Mouse (Mus musculus): Measurements from ENCODE around the gene Mrpl33. TPM values are rescaled to one million over a fixed set of nuclear protein-coding genes. Genes with fewer than 3 reads are reported as not detected.

Mrpl33 gene
- polyA plus RNA-seq, 1 experiment from 2014 or later, result 197 TPM

GRCm38 (mm10) chr5:31686040-31686439, 89.3 kb downstream of the Mrpl33 start:
- ATAC-seq (ENCODE audit: low FRiP score, low read depth), result no peak
- Histone ChIP-seq H3K27me3 (replicated peaks) (no peaks in the 10 kb centered on the region), H3K4me3 (no peak overlapping the region), H3K9ac (no peak overlapping the region), H3K4me1 (no peaks in the 10 kb centered on the region), H3K36me3 (no peaks in the 10 kb centered on the region), H3K27ac (no peak overlapping the region), H3K4me2 (replicated peaks) (no peak overlapping the region), H3K9me3 (no peaks in the 10 kb centered on the region)
- 78% methylated on average over 2 of the region's 2 CpGs for WGBS

- Histone ChIP-seq H3K36me3 (no peaks in the 10 kb centered on the region), H3K9ac (no peak overlapping the region), H3K9me3 (no peaks in the 10 kb centered on the region), H3K4me1 (no peaks in the 10 kb centered on the region), H3K27ac (no peak overlapping the region), H3K27me3 (replicated peaks) (no peaks in the 10 kb centered on the region), H3K4me3 (no peak overlapping the region), H3K4me2 (replicated peaks) (no peak overlapping the region)
- ATAC-seq (ENCODE audit: low FRiP score, low read depth), result no peak
- 95% methylated on average over 3 of the region's 3 CpGs for WGBS
Measured at GRCm38 (mm10) chr5:31687972-31688371, 91.2 kb downstream of the Mrpl33 start.

GRCm38 (mm10) chr5:31693191-31693590, 96.5 kb downstream of the Mrpl33 start:
- Histone ChIP-seq H3K4me3 (no peak overlapping the region), H3K4me2 (replicated peaks) (no peak overlapping the region), H3K9me3 (no peaks in the 10 kb centered on the region), H3K27ac (no peak overlapping the region), H3K4me1 (peaks cover 2% of the 10 kb centered on the region; the same call in 1 of the 2 replicates), H3K27me3 (replicated peaks) (no peaks in the 10 kb centered on the region), H3K9ac (no peak overlapping the region), H3K36me3 (no peaks in the 10 kb centered on the region)
- no peak for ATAC-seq (ENCODE audit: low FRiP score, low read depth)

GRCm38 (mm10) chr5:31696971-31697643, 100.4 kb downstream of the Mrpl33 start, which contains the start of gene Rbks:
Gene Rbks, minus strand, starts transcription at chr5:31697627.
- peak within 1 kb of the TSS; percentile 73 for H3K4me2 ChIP-seq (replicated peaks)
- H3K36me3 ChIP-seq, result no peaks in the 10 kb centered on the region
- ATAC-seq (ENCODE audit: low FRiP score, low read depth), result peak; percentile 3
- peak within 1 kb of the TSS; percentile 75 for H3K4me3 ChIP-seq
- 8% methylated on average over 18 of the region's 18 CpGs for WGBS
- peaks cover 2% of the 10 kb centered on the region; the same call in 1 of the 2 replicates for H3K4me1 ChIP-seq
- H3K9me3 ChIP-seq, result no peaks in the 10 kb centered on the region
- peak within 1 kb of the TSS; percentile 78 for H3K9ac ChIP-seq
- H3K27ac ChIP-seq, result peak within 1 kb of the TSS; percentile 71
- H3K27me3 ChIP-seq (replicated peaks), result no peaks in the 10 kb centered on the region

- peak within 1 kb of the TSS; percentile 75 for H3K4me3 ChIP-seq
- peak within 1 kb of the TSS; percentile 78 for H3K9ac ChIP-seq
- under 1% methylated on average over 71 of the region's 71 CpGs for whole genome bisulfite sequencing
- ATAC-seq (ENCODE audit: low FRiP score, low read depth), result peak; percentile 95
- H3K27me3 ChIP-seq (replicated peaks), result no peaks in the 10 kb centered on the region
- no peaks in the 10 kb centered on the region for H3K36me3 ChIP-seq
- peak within 1 kb of the TSS; percentile 73 for H3K4me2 ChIP-seq (replicated peaks)
- peaks cover 2% of the 10 kb centered on the region; the same call in 1 of the 2 replicates for H3K4me1 ChIP-seq
- H3K9me3 ChIP-seq, result no peaks in the 10 kb centered on the region
- H3K27ac ChIP-seq, result peak within 1 kb of the TSS; percentile 71
Measured at GRCm38 (mm10) chr5:31697644-31698296, 101.0 kb downstream of the Mrpl33 start, which contains the start of gene Babam2. Gene Babam2, plus strand, starts transcription at chr5:31697684.

GRCm38 (mm10) chr5:31698297-31698726, 101.6 kb downstream of the Mrpl33 start:
- peak overlapping the region; percentile 78 for H3K9ac ChIP-seq
- peaks cover 2% of the 10 kb centered on the region; the same call in 1 of the 2 replicates for H3K4me1 ChIP-seq
- H3K4me3 ChIP-seq, result peak overlapping the region; percentile 75
- no peaks in the 10 kb centered on the region for H3K36me3 ChIP-seq
- no peaks in the 10 kb centered on the region for H3K27me3 ChIP-seq (replicated peaks)
- ATAC-seq (ENCODE audit: low FRiP score, low read depth), result peak; percentile 82
- H3K9me3 ChIP-seq, result no peaks in the 10 kb centered on the region
- H3K4me2 ChIP-seq (replicated peaks), result peak overlapping the region; percentile 73
- WGBS, result 8% methylated on average over 16 of the region's 16 CpGs
- H3K27ac ChIP-seq, result peak overlapping the region; percentile 71; the same call in 1 of the 2 replicates

- Histone ChIP-seq H3K4me2 (replicated peaks) (peak overlapping the region; percentile 73; the same call in 1 of the 2 replicates), H3K9me3 (no peaks in the 10 kb centered on the region), H3K36me3 (no peaks in the 10 kb centered on the region), H3K27me3 (replicated peaks) (no peaks in the 10 kb centered on the region), H3K4me3 (no peak overlapping the region), H3K9ac (no peak overlapping the region), H3K27ac (no peak overlapping the region), H3K4me1 (peaks cover 2% of the 10 kb centered on the region; the same call in 1 of the 2 replicates)
- 51% methylated on average over 4 of the region's 4 CpGs for WGBS
- ATAC-seq (ENCODE audit: low FRiP score, low read depth), result no peak
Measured at GRCm38 (mm10) chr5:31698931-31699330, 102.2 kb downstream of the Mrpl33 start.

- H3K4me2 ChIP-seq (replicated peaks), result no peak overlapping the region
- H3K9me3 ChIP-seq, result no peaks in the 10 kb centered on the region
- peaks cover 2% of the 10 kb centered on the region; the same call in 1 of the 2 replicates for H3K4me1 ChIP-seq
- H3K9ac ChIP-seq, result no peak overlapping the region
- H3K27ac ChIP-seq, result no peak overlapping the region
- ATAC-seq (ENCODE audit: low FRiP score, low read depth), result no peak
- no peaks in the 10 kb centered on the region for H3K27me3 ChIP-seq (replicated peaks)
- no peak overlapping the region for H3K4me3 ChIP-seq
- no peaks in the 10 kb centered on the region for H3K36me3 ChIP-seq
Measured at GRCm38 (mm10) chr5:31699397-31699796, 102.7 kb downstream of the Mrpl33 start.

- 89% methylated on average over 5 of the region's 5 CpGs for WGBS
- Histone ChIP-seq H3K27me3 (replicated peaks) (no peaks in the 10 kb centered on the region), H3K4me1 (no peaks in the 10 kb centered on the region), H3K4me2 (replicated peaks) (no peak overlapping the region), H3K27ac (no peak overlapping the region), H3K4me3 (no peak overlapping the region), H3K9me3 (no peaks in the 10 kb centered on the region), H3K36me3 (peaks cover 3% of the 10 kb centered on the region; the same call in 1 of the 2 replicates), H3K9ac (no peak overlapping the region)
- no peak for ATAC-seq (ENCODE audit: low FRiP score, low read depth)
Measured at GRCm38 (mm10) chr5:31704971-31705370, 108.2 kb downstream of the Mrpl33 start.

- Histone ChIP-seq H3K27ac (no peak overlapping the region), H3K4me1 (no peaks in the 10 kb centered on the region), H3K9me3 (no peaks in the 10 kb centered on the region), H3K9ac (no peak overlapping the region), H3K4me3 (no peak overlapping the region), H3K36me3 (peaks cover 3% of the 10 kb centered on the region; the same call in 1 of the 2 replicates), H3K27me3 (replicated peaks) (no peaks in the 10 kb centered on the region), H3K4me2 (replicated peaks) (no peak overlapping the region)
- ATAC-seq (ENCODE audit: low FRiP score, low read depth), result no peak
- 83% methylated on average over 4 of the region's 4 CpGs for WGBS
Measured at GRCm38 (mm10) chr5:31706826-31707225, 110.1 kb downstream of the Mrpl33 start.

GRCm38 (mm10) chr5:31709389-31709788, 112.7 kb downstream of the Mrpl33 start:
- H3K27ac ChIP-seq, result no peak overlapping the region
- H3K27me3 ChIP-seq (replicated peaks), result no peaks in the 10 kb centered on the region
- peaks cover 3% of the 10 kb centered on the region; the same call in 1 of the 2 replicates for H3K36me3 ChIP-seq
- H3K4me2 ChIP-seq (replicated peaks), result no peak overlapping the region
- 70% methylated on average over 1 of the region's 1 CpGs for WGBS
- no peak overlapping the region for H3K9ac ChIP-seq
- no peak for ATAC-seq (ENCODE audit: low FRiP score, low read depth)
- H3K4me1 ChIP-seq, result no peaks in the 10 kb centered on the region
- H3K9me3 ChIP-seq, result no peaks in the 10 kb centered on the region
- no peak overlapping the region for H3K4me3 ChIP-seq

GRCm38 (mm10) chr5:31713280-31713711, 116.6 kb downstream of the Mrpl33 start:
- no peak for ATAC-seq (ENCODE audit: low FRiP score, low read depth)
- Histone ChIP-seq H3K9me3 (no peaks in the 10 kb centered on the region), H3K4me1 (no peaks in the 10 kb centered on the region), H3K36me3 (no peaks in the 10 kb centered on the region), H3K4me3 (no peak overlapping the region), H3K4me2 (replicated peaks) (no peak overlapping the region), H3K27me3 (replicated peaks) (no peaks in the 10 kb centered on the region), H3K9ac (no peak overlapping the region), H3K27ac (no peak overlapping the region)
- 87% methylated on average over 2 of the region's 2 CpGs for WGBS

Data from neural tube, embryonic 12.5 days (tissue).